Mouse (Mus musculus) megakaryocyte progenitor cell, adult 5-6 weeks (primary cell): ENCODE data around the gene Myo1g. TPM values are rescaled to one million over a fixed set of nuclear protein-coding genes. Genes with fewer than 3 reads are reported as not detected.

Source experiments
- ATAC-seq: replicated peaks from 2 replicates; pipeline ENCODE4 v1.8.0; 2016; ENCODE audit warnings: mild to moderate bottlenecking, moderate TSS enrichment, inconsistent platforms; ENCODE audit not compliant: poor library complexity
- total RNA-seq, 2 experiments: library from RNA; stranded (forward) in 1 of 2; stranded (reverse) in 1 of 2; fragments of 157-497, 149-512 nt in 1 of 2; fragments of 200-1000 nt in 1 of 2; gene quantifications; 2 replicates each; pipeline versions ENCODE4 v1.2.3 to v1.2.4; 2015 to 2017

Gene Myo1g
- total RNA-seq (2015) (39.1 and 43.8 TPM in 2 replicates), total RNA-seq (2017) (47.1 and 49.6 TPM in 2 replicates)

GRCm38 (mm10) chr11:6520507-6521173, at the start of gene Myo1g:
Gene Myo1g, minus strand, starts transcription at chr11:6520965.
- ATAC-seq = peak; percentile 69

GRCm38 (mm10) chr11:6569410-6569777, 48.6 kb upstream of the Myo1g start:
- ATAC-seq = no peak

GRCm38 (mm10) chr11:6568584-6569409, 48.0 kb upstream of the Myo1g start:
- ATAC-seq = peak; percentile 21

GRCm38 (mm10) chr11:6567951-6568350, 47.2 kb upstream of the Myo1g start:
- peak; percentile 61 for ATAC-seq

GRCm38 (mm10) chr11:6566496-6566895, 45.7 kb upstream of the Myo1g start:
- peak; percentile 38 for ATAC-seq

GRCm38 (mm10) chr11:6563201-6563600, 42.4 kb upstream of the Myo1g start:
- no peak for ATAC-seq

- peak; percentile 53 for ATAC-seq
Measured at GRCm38 (mm10) chr11:6562359-6562758, 41.6 kb upstream of the Myo1g start.

- ATAC-seq = no peak
Measured at GRCm38 (mm10) chr11:6561474-6561873, 40.7 kb upstream of the Myo1g start.

GRCm38 (mm10) chr11:6560655-6561360, 40.0 kb upstream of the Myo1g start:
- ATAC-seq = peak; percentile 76

- ATAC-seq = no peak
Measured at GRCm38 (mm10) chr11:6559996-6560395, 39.2 kb upstream of the Myo1g start.

- ATAC-seq = no peak; the same call in 1 of the 2 replicates
Measured at GRCm38 (mm10) chr11:6558234-6558633, 37.5 kb upstream of the Myo1g start.

GRCm38 (mm10) chr11:6550201-6550600, 29.4 kb upstream of the Myo1g start:
- no peak for ATAC-seq

GRCm38 (mm10) chr11:6549770-6550169, 29.0 kb upstream of the Myo1g start:
- no peak for ATAC-seq

- no peak for ATAC-seq
Measured at GRCm38 (mm10) chr11:6547696-6548325, 27.0 kb upstream of the Myo1g start.

GRCm38 (mm10) chr11:6547037-6547680, 26.4 kb upstream of the Myo1g start:
- ATAC-seq = peak; percentile 62

- ATAC-seq = peak; percentile 83
Measured at GRCm38 (mm10) chr11:6546205-6547013, 25.6 kb upstream of the Myo1g start, which contains the start of gene Ccm2. Gene Ccm2, plus strand, starts transcription at chr11:6546887.

- ATAC-seq = no peak
Measured at GRCm38 (mm10) chr11:6545857-6546192, 25.1 kb upstream of the Myo1g start.

- ATAC-seq = no peak
Measured at GRCm38 (mm10) chr11:6545186-6545856, 24.6 kb upstream of the Myo1g start.

- ATAC-seq = no peak
Measured at GRCm38 (mm10) chr11:6544683-6545082, 23.9 kb upstream of the Myo1g start.
